Mouse (Mus musculus): ENCODE measurements at regions not wholly inside any gene's neighbourhood (a gene's known extent, or its start where the extent isn't known, plus 50 kb on each side); places are given as distances from the start of the nearest gene placed in this dataset.

GRCm38 (mm10) chrX:99225111-99225752 is 89.3 kb downstream of the Efnb1 start:
- H3K9ac ChIP-seq (ENCODE audit: low read length): no peak overlapping the region
- no peaks in the 10 kb centered on the region for H3K36me3 ChIP-seq (ENCODE audit: control insufficient read depth, insufficient read depth, low read length)
- no peaks in the 10 kb centered on the region for H3K9me3 ChIP-seq (ENCODE audit: control insufficient read depth, low read length)
- H3K4me3 ChIP-seq (ENCODE audit: low read depth, low read length): no peak overlapping the region
- ATAC-seq (ENCODE audit: insufficient read depth, low FRiP score, low TSS enrichment) (no peak), DNase-seq (ENCODE audit: low spot score) (no peak)
- no peak overlapping the region for H3K27ac ChIP-seq (ENCODE audit: low read depth, low read length)
- no peak overlapping the region for H3K4me2 ChIP-seq (ENCODE audit: low read depth)
- WGBS: 67% methylated on average over 7 of the region's 7 CpGs
- H3K4me1 ChIP-seq (ENCODE audit: control insufficient read depth, insufficient read depth, low read length): peaks cover 3% of the 10 kb centered on the region; the same call in 1 of the 2 replicates
- peaks cover 12% of the 10 kb centered on the region; the same call in 1 of the 2 replicates for H3K27me3 ChIP-seq (ENCODE audit: control insufficient read depth, insufficient read depth, low read length)

GRCm38 (mm10) chrX:99222017-99222416 is 86.1 kb downstream of the Efnb1 start:
- Histone ChIP-seq H3K27me3 (ENCODE audit: control insufficient read depth, insufficient read depth, low read length) (peaks cover 6% of the 10 kb centered on the region), H3K4me1 (ENCODE audit: control insufficient read depth, insufficient read depth, low read length) (peaks cover 3% of the 10 kb centered on the region; the same call in 1 of the 2 replicates), H3K4me3 (ENCODE audit: low read depth, low read length) (no peak overlapping the region), H3K4me2 (ENCODE audit: low read depth) (no peak overlapping the region), H3K9ac (ENCODE audit: low read length) (no peak overlapping the region), H3K36me3 (ENCODE audit: control insufficient read depth, insufficient read depth, low read length) (no peaks in the 10 kb centered on the region), H3K27ac (ENCODE audit: low read depth, low read length) (no peak overlapping the region), H3K9me3 (ENCODE audit: control insufficient read depth, low read length) (no peaks in the 10 kb centered on the region)
- ATAC-seq (ENCODE audit: insufficient read depth, low FRiP score, low TSS enrichment) (no peak), DNase-seq (ENCODE audit: low spot score) (no peak)
- 76% methylated on average over 5 of the region's 5 CpGs for WGBS

- DNase-seq (ENCODE audit: low spot score) (no peak), ATAC-seq (ENCODE audit: insufficient read depth, low FRiP score, low TSS enrichment) (no peak)
- no peaks in the 10 kb centered on the region for H3K36me3 ChIP-seq (ENCODE audit: control insufficient read depth, insufficient read depth, low read length)
- H3K4me3 ChIP-seq (ENCODE audit: low read depth, low read length): no peak overlapping the region
- no peak overlapping the region for H3K4me2 ChIP-seq (ENCODE audit: low read depth)
- peaks cover 9% of the 10 kb centered on the region for H3K27me3 ChIP-seq (ENCODE audit: control insufficient read depth, insufficient read depth, low read length)
- H3K9ac ChIP-seq (ENCODE audit: low read length): no peak overlapping the region
- no peak overlapping the region for H3K27ac ChIP-seq (ENCODE audit: low read depth, low read length)
- peaks cover 3% of the 10 kb centered on the region; the same call in 1 of the 2 replicates for H3K4me1 ChIP-seq (ENCODE audit: control insufficient read depth, insufficient read depth, low read length)
- no peaks in the 10 kb centered on the region for H3K9me3 ChIP-seq (ENCODE audit: control insufficient read depth, low read length)
- 42% methylated on average over 8 of the region's 8 CpGs for WGBS
Observed at GRCm38 (mm10) chrX:99220674-99221455, 84.9 kb downstream of the Efnb1 start.

GRCm38 (mm10) chrX:99218213-99218612 is 82.3 kb downstream of the Efnb1 start:
- Histone ChIP-seq H3K27me3 (ENCODE audit: control insufficient read depth, insufficient read depth, low read length) (peaks cover 5% of the 10 kb centered on the region), H3K9ac (ENCODE audit: low read length) (no peak overlapping the region), H3K4me1 (ENCODE audit: control insufficient read depth, insufficient read depth, low read length) (peaks cover 3% of the 10 kb centered on the region; the same call in 1 of the 2 replicates), H3K9me3 (ENCODE audit: control insufficient read depth, low read length) (no peaks in the 10 kb centered on the region), H3K27ac (ENCODE audit: low read depth, low read length) (no peak overlapping the region), H3K4me2 (ENCODE audit: low read depth) (no peak overlapping the region), H3K4me3 (ENCODE audit: low read depth, low read length) (no peak overlapping the region), H3K36me3 (ENCODE audit: control insufficient read depth, insufficient read depth, low read length) (no peaks in the 10 kb centered on the region)
- no peak for DNase-seq (ENCODE audit: low spot score)
- no peak for ATAC-seq (ENCODE audit: insufficient read depth, low FRiP score, low TSS enrichment)
- 18% methylated on average over 6 of the region's 7 CpGs for WGBS

- peak overlapping the region; percentile 57 for H3K4me2 ChIP-seq (ENCODE audit: low read depth)
- DNase-seq (ENCODE audit: low spot score): peak; percentile 52
- 10% methylated on average over 40 of the region's 60 CpGs for WGBS
- no peaks in the 10 kb centered on the region for H3K36me3 ChIP-seq (ENCODE audit: control insufficient read depth, insufficient read depth, low read length)
- H3K27ac ChIP-seq (ENCODE audit: low read depth, low read length): 0 out of 2 replicates have a peak overlapping the region, but pooled peaks have one; percentile 27
- peak overlapping the region; percentile 66 for H3K9ac ChIP-seq (ENCODE audit: low read length)
- H3K4me3 ChIP-seq (ENCODE audit: low read depth, low read length): peak overlapping the region; percentile 20
- peak; percentile 65 for ATAC-seq (ENCODE audit: insufficient read depth, low FRiP score, low TSS enrichment)
- H3K4me1 ChIP-seq (ENCODE audit: control insufficient read depth, insufficient read depth, low read length): peaks cover 3% of the 10 kb centered on the region; the same call in 1 of the 2 replicates
- H3K27me3 ChIP-seq (ENCODE audit: control insufficient read depth, insufficient read depth, low read length): peaks cover 11% of the 10 kb centered on the region
- no peaks in the 10 kb centered on the region for H3K9me3 ChIP-seq (ENCODE audit: control insufficient read depth, low read length)
Observed at GRCm38 (mm10) chrX:99216633-99217459, 80.9 kb downstream of the Efnb1 start.

GRCm38 (mm10) chrX:99215931-99216330 is 80.0 kb downstream of the Efnb1 start:
- peaks cover 11% of the 10 kb centered on the region for H3K27me3 ChIP-seq (ENCODE audit: control insufficient read depth, insufficient read depth, low read length)
- peaks cover 3% of the 10 kb centered on the region; the same call in 1 of the 2 replicates for H3K4me1 ChIP-seq (ENCODE audit: control insufficient read depth, insufficient read depth, low read length)

GRCm38 (mm10) chrX:99215111-99215510 is 79.2 kb downstream of the Efnb1 start:
- H3K36me3 ChIP-seq (ENCODE audit: control insufficient read depth, insufficient read depth, low read length): no peaks in the 10 kb centered on the region
- no peak for ATAC-seq (ENCODE audit: insufficient read depth, low FRiP score, low TSS enrichment)
- H3K27ac ChIP-seq (ENCODE audit: low read depth, low read length): no peak overlapping the region
- WGBS: 52% methylated on average over 7 of the region's 7 CpGs
- no peaks in the 10 kb centered on the region; the same call in 1 of the 2 replicates for H3K4me1 ChIP-seq (ENCODE audit: control insufficient read depth, insufficient read depth, low read length)
- H3K4me3 ChIP-seq (ENCODE audit: low read depth, low read length): no peak overlapping the region
- no peak for DNase-seq (ENCODE audit: low spot score)
- no peaks in the 10 kb centered on the region for H3K9me3 ChIP-seq (ENCODE audit: control insufficient read depth, low read length)
- peaks cover 11% of the 10 kb centered on the region for H3K27me3 ChIP-seq (ENCODE audit: control insufficient read depth, insufficient read depth, low read length)
- H3K9ac ChIP-seq (ENCODE audit: low read length): no peak overlapping the region
- no peak overlapping the region for H3K4me2 ChIP-seq (ENCODE audit: low read depth)

More at GRCm38 (mm10) chrX:99215931-99216330, 80.0 kb downstream of the Efnb1 start:
- DNase-seq (ENCODE audit: low spot score) (no peak), ATAC-seq (ENCODE audit: insufficient read depth, low FRiP score, low TSS enrichment) (no peak)
- Histone ChIP-seq H3K4me3 (ENCODE audit: low read depth, low read length) (no peak overlapping the region), H3K36me3 (ENCODE audit: control insufficient read depth, insufficient read depth, low read length) (no peaks in the 10 kb centered on the region), H3K4me2 (ENCODE audit: low read depth) (no peak overlapping the region), H3K9ac (ENCODE audit: low read length) (no peak overlapping the region), H3K27ac (ENCODE audit: low read depth, low read length) (no peak overlapping the region), H3K9me3 (ENCODE audit: control insufficient read depth, low read length) (no peaks in the 10 kb centered on the region)
- 43% methylated on average over 5 of the region's 5 CpGs for whole genome bisulfite sequencing

- ATAC-seq (ENCODE audit: insufficient read depth, low FRiP score, low TSS enrichment): no peak; the same call in 1 of the 2 replicates
- peaks cover 9% of the 10 kb centered on the region; the same call in 1 of the 2 replicates for H3K27me3 ChIP-seq (ENCODE audit: control insufficient read depth, insufficient read depth, low read length)
- H3K9ac ChIP-seq (ENCODE audit: low read length): no peak overlapping the region
- H3K9me3 ChIP-seq (ENCODE audit: control insufficient read depth, low read length): no peaks in the 10 kb centered on the region
- WGBS: 50% methylated on average over 6 of the region's 6 CpGs
- H3K4me2 ChIP-seq (ENCODE audit: low read depth): no peak overlapping the region
- no peaks in the 10 kb centered on the region for H3K36me3 ChIP-seq (ENCODE audit: control insufficient read depth, insufficient read depth, low read length)
- no peak overlapping the region for H3K27ac ChIP-seq (ENCODE audit: low read depth, low read length)
- H3K4me1 ChIP-seq (ENCODE audit: control insufficient read depth, insufficient read depth, low read length): no peaks in the 10 kb centered on the region; the same call in 1 of the 2 replicates
- no peak for DNase-seq (ENCODE audit: low spot score)
- no peak overlapping the region for H3K4me3 ChIP-seq (ENCODE audit: low read depth, low read length)
Observed at GRCm38 (mm10) chrX:99213565-99214153, 77.7 kb downstream of the Efnb1 start.
